Mouse (Mus musculus): ENCODE results near the gene Rbm39.
"Not testable (repeated sequence)": the region's sequence is repeated elsewhere in the genome, so short reads cannot be mapped to it uniquely, and the experiment has no call there.

Gene Rbm39

DNA sequence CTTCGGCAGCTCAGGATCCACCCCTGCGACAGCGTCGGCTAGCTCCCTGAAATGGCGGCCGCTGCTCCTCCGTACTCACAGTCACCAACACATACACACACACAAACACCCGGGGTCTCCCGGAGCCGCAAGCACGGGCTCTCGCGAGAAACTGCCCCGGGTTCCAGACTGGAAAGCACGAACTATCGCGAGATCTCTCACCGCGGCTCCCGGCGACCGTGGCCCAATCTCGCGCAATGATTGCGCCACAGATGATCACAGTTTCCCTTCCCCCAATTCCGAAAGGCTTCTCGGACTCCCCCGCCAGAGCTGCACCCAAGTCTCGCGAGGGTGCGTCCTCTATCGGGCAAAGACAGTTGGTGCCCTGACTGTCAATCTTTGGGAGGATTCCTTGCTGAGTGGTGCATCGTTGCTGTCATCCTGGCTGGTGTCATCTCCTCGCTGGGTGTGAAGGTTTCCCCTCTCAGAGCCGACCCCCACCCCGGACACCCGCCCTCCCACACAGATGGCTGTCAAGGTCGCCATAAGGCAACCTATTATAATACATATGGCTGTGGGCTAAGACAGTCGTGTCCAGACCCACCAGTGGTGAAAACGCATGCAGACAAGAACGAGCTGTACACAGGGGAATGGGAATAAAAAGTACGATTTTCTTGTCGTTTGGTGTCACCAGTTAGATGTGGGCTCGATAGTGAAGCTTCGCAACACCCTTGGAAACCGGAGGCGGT lies at the start of gene Rbm39:
Rbm39 (minus strand) TSS at position 145 of the 728 bp plus-strand sequence.
- DNase-seq, result peak; percentile 100

DNA sequence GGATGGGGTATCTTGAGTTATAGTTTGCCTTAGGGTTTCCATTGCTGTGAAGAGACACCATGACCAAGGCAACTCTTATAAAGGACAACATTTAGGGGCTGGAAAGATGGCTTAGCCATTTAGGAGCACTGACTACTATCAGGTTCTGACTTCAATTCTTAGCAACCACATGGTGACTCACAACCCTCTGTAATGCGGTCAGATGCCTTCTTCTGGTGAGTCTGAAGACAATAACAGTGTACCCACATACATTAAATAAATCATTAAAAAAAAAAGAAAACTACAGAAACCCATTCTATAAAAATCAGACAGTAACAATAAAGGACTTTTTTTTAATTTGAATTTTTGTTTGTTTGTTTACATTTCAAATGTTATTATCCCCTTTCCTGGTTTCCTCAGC lies 49.1 kb upstream of the Rbm39 start:
- no peak for DNase-seq

DNA sequence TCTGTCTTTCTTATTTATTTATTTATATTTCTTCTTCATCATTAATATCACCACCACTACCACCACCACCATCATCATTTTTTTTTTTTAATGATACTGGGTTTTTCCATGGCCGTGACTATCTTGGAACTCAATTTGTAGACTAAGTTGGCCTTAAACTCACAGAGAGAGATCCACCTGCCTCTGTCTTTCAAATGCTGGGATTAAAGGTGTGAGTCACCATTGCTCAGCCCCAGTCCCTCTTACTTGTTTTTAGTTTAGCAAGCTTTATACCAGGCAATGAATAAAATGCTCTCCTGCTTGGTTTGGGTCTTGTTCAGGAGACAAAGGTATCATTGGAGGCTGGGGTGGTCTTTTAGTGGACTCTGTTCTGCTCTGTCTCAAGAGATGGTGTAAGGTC lies 47.7 kb upstream of the Rbm39 start:
- DNase-seq, result no peak

DNA sequence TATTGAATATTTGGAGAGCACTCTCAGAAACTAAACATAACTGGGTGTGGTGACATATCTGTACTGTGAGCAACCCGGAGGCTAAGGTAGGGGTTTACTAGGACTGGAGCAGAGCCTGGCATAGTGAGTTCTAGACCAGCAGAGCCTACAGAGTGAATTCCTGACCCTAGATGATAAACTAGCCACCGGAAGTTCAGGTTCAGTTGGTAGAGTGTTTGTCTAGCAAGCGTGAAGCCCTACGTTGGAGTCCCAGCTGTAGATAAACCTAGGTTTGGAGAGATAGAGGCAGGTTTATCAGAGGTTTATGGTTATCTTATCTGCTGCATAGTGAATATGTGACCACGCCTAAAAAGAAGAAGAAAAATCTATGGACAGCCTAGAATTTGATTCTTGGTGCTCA lies 44.0 kb upstream of the Rbm39 start:
- no peak for DNase-seq

DNA sequence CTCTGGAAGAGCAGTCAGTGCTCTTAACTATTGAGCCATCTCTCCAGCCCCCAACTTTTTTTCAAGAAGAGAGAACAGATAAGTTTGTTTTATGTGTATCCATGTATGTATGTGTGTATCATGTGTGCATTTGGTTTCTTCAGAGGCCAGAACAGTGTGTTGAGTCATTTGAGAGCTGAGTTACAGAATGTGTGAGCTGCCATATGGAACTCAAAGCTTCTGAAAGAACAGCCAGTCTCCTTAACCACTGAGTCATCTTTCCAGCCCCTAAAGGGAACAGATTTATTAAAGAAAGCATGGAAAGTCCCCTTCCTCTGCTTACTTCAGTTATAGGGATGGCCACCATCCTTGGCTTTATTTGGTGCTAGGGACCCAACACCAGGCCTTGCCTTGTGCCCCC lies 42.1 kb upstream of the Rbm39 start:
- DNase-seq, result no peak

DNA sequence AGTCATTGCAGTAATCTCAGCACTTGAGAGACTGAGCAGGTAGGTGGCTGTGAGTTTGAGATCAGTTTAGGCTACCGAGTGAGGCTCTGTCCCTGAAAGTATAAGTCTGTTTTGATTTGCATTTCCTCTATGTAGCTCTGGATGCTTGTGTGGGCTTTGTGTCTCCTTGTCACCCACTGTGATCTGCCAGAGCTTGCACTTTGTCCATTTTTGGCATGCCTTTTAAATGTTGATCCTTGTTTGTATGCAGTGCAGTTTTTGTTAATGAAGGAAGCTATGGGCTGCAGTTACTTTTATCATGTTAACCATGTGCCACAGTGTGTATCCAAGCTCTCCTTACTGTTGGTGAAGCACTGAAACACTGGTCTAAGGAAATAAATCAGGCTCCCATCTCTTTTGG lies 37.7 kb upstream of the Rbm39 start:
- DNase-seq, result no peak

DNA sequence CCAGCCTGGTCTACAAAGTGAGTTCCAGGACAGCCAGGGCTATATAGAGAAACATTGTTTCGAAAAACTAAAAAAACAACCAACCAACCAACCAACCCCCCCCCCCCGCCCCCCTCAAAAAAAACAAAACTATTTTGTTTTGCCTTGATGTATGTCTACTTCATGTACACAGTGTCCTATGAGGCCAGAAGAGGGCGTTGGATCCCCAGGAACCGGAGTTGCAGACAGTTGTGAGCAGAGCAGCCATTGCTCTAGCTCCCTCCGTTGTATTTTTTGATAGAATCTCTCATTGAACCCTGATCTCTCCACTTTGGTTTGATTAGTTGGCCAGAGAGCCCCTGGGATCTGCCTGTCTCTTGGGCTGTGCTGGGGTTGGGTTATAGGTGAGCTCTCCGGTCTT lies 23.9 kb upstream of the Rbm39 start:
- peak; percentile 27 to 29 for DNase-seq

DNA sequence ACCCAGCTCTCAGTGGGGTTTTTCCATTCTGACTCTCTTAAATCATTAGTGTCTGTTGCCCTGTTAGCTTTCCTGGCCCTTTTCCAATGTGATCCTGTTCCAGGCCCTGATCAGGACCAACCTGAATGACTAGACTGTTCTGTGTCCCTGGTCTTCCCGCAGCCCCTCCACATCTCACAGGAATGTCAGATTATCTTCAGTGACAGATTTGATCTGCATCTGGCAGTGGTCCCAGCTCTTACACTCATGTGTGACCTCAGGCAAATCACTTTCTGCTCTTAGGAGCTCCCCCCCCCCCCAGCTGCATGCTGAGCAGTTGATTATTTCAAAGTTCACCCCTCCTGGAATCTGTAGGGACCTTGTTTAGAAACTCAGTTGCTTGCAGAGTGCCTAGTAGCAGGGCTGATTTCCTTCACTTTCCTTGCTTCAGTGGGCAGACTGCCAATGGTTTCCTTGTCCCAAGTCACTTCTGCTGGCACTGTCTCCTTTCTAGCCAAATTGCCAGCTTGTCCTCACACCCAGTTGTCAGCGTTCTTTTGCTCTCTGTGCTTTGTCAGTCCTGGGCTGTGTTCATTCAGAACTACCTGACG lies 22.9 kb upstream of the Rbm39 start:
- no peak for DNase-seq

DNA sequence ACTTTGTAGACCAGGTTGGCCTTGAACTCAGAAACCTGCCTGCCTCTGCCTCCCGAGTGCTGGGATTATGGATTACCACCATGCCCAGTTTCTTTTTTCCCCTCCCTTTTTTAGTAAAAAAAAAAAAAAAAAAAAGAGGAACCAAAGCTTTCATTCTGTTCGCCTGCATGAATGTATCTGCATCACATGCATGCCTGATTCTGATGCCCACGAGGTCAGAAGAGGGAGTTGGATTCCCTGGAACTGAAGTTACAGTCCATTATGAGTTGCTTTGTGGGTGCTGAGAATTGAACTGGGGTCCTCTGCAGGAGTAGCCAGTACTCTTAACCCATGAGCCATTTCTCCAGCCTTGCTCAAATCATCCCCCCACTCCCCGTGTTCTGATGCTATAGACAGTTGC lies 21.4 kb upstream of the Rbm39 start:
- peak; percentile 54 to 60 for DNase-seq

DNA sequence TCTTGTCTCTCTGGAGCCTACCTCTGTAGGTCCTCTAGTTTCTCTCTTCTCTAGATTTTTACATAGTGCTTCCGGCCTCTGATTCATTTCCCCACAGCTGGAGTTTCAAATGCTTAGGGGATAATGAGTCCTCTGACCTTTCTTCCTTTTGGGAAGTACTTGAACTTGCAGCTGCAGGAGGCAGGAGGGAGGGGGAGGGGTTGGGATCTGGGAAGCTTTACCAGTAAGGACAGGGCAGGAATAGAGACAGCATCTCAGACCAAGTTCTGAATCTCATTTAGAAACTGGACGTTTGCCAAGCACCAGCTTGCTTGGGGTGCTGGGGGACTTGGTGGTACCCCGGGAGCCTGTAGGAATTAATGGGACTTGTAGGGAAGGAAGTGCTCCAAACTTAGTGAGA lies 19.9 kb upstream of the Rbm39 start:
- no peak for DNase-seq

DNA sequence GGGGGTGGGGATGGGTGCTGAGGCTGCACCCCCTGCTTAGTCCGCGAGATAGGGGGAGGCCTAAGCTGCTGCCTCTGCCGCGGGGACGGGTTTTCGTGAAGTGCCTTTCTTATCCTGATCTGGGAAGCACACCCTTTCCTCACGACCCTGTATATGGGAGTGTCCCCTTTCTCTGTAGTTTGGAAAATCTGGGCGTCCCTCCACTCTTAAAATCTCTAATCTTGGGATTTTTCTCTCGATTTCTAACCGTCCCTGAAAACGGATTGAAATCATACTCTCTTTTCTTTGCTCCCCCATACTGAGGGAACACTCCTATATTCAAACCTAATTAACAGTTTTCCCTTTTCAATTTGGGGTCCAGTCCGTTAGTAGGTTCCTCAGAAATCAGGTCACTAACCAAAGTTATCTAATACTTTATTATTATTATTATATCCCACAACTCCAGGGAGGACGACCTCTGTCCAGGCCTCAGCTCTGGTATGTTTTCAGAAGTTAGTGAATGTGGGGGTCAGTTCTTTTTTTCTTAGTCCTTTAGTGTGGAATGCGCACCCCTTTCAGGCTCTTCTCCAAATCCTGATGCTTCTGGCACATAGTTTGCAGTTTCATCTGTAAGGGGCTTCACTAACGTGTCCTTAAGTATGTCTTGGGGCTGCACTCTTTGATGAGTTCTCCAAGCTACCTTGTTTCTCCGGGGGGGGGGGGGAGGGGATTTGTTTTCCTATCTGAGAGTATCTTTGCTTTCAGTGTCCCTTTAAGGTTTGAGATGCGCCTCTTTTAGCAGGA lies 17.3 kb upstream of the Rbm39 start:
- DNase-seq, result no peak

DNA sequence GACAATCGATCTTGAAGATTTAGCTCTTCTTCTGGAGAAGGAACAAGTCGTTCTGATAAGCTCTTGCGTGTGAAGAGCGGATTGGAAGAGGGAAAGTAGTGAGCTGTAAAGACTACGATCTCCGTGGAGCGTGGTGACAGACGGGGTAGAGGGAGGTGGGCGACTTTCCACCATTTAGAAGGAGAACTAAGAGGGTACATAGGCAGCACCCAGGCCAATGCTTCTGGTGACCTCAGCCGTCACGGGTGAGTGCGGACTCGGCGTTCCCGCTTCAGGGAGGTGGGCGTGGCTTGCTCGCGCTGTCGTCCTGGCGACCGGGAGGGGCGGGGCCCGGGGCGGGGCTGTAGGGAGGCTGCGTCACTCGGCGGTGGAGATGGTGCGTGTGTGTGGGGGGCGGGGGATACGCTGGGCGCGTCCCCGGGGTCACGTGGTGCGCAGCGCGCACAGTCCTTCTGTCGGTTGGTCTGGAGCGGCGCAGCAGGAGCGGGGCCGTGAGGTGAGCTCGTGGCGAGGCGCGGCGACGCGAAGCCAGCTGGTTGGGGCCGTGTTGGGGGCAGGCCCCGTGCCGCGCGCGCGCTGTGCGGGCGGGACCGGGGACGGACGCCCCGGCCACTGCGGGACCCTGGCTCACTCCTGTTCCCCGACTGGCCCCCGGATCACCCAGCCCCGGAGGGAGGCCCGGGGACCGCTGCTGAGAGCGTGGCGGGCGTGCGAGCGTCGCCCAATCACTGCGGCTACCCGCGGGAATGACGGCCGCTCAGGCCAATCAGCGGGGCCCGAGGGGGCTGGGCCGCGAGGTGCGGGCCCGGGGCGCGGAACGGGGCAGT lies 16.5 kb upstream of the Rbm39 start, which contains the start of gene Phf20:
Phf20 (plus strand) TSS at position 165 of the 827 bp plus-strand sequence.
- DNase-seq, result peak; percentile 100

DNA sequence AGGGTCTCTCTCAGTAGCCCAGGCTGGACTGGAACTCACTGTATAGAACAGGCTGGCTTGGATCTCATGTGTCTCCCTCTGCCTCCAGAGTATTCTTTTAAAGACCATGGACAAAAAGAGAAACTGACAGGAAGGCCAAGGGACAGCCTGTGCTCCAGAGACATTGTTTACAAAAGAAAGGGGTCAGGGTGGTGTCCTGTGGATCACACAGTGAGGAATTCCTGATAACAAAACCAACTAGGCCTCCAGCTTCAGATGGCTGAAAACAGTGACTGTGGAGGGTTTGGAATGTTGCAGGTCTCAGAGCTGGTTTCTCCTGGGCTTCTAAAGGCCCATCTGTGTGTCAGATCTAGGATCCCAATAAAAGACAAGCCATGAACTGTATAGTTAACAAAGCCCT lies 14.5 kb upstream of the Rbm39 start:
- no peak for DNase-seq

DNA sequence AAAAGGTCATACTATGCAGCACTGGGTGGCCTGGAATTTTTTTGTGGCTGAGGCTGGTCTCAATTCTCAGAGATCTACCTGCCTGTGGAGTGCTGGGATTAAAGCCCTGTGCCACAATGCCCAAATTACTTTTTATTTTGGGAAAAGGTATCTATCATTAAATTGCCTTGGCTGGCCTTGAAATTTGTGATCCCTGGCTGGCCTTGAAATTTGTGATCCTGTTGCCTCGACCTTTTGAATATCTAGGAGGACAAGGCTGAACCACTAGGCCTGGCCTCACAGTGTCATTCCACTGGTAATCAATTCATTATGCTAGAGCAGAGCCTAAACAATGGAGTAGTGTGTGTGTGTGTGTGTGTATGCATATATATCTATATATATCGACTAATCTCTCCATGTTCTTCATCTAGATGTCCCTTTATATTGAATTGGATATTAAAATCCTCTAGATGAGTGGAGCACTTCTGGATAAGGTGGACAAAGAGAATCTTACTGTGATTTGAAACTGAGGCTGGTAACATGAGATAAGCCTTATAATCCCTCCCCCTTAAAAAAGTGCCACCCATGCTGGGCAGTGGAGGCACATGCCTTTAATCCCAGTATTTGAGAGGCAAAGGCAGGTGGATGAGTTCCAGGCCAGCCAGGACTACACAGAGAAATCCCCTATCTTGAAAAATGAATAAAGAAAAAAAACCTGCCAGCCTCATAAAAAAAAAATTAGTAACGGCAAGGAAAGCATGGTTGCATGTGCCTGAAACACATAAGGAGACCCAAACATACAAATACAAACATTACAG lies 13.2 kb upstream of the Rbm39 start:
- no peak for DNase-seq

DNA sequence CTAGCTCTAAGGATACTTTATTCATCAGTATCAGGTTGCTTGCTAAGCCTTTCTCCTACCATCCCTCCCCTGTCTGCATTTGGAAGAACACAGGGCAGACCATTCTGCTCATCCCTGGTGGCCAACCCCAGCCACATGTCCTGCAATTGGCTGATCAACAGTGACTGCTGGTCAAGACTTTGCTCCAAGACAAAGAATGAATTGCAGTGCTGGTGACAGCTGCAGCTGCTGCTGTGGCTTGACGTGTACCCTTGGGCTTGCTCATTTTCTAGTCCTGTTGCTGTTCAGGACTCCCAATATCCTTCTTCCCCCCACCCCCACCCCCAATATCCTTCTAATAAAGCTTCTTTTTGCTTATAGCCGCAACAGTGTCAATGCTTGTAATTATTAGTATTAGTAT lies 12.0 kb upstream of the Rbm39 start:
- no peak for DNase-seq

DNA sequence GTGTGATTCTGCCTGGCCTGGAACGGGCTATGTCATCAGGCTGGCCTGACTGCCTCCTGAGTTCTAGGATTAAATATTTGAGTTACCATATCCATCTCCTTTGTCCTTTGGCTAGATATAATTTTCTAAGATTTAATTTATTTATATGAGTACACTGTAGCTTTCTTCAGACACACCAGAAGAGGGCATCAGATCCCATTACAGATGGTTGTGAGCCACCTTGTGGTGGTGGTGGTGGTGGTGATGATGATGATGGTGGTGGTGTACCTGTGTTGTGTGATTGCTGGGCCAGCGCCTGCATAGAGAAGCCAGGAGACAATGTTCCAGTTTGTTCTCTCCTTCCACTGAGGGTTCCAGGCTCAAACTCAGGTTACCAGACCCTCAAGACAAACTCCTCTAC lies 11.5 kb upstream of the Rbm39 start:
- no peak for DNase-seq

DNA sequence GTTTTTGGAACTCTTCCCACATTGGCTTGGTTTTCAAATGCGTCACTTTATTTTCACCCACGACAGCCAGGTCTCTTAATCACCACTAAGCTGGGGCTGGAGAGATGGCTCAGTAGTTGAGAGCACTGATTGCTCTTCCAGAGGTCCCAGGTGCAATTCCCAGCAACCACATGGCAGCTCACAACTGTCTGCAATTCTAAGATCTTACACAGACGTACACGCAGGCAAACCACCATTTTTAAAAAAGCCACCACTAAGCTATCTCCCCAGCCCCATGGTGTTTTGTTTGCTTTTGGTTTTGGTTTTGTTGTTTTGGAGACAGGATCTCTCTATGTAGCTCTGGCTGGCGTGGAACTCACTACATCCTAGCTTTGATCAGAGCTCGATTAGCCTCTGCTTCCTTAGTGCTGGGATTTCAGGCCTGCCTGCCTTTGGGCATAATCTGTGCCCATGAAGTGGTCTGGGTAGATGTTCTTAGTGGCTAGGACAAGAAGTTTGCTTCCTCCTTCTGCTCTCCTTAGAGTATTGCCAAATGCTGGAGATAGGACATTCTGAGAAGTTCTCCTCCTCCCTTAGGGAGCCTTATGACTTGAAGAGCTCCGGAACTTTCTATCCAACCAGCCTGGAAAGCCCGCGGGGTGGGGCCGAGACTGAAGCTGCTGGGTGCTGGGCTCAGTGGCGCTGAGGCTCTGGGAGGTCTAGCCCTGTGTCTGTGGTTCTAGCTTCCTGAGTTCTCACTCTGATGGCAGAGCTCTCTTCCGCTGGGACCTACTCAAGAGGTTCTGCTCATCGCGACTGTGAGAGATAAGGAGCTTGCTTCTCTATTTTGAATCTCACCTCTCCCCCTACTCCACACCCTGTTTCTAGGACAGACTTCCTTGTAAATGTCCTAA lies 10.2 kb upstream of the Rbm39 start:
- peak; percentile 72 to 73 for DNase-seq

DNA sequence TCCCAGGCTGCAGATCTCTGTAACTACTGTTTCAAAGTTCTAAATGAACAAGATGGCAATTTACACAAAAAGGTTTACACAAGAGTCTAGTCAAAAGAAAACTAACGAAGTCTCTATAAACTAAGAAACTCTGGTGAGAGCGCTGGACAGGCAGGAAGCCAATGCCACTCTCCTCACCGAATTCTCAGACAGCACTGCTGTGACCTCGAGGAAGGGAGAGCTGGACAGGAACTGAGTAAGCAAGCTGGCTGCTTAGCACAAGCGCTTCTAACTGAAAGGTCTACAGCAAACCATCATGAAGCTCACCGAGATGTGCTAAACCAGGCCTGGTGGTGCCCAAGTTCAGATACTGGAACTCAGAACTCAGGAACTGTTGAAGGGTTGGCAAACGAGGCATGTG lies 9.2 kb upstream of the Rbm39 start:
- not testable (repeated sequence) for DNase-seq

DNA sequence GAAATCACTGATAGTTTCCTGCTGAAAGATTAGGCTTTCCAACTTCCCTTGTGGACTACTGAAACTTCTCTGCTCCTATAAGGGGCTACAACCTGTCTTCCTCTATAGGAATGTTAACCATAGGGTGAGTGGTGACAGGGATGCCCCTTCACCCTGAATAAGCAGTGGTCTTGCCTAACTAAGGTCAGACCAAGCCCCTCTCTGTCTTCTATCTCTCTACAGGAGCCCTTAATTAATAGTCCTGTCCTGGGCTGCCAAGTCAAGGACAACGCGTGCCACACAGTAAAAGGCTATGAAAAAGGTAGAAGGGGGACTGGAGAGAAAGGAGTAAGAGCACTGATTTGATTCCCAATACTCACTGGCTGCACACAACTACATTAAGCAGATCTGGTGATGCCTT lies 1.6 kb upstream of the Rbm39 start:
- no peak for DNase-seq

DNA sequence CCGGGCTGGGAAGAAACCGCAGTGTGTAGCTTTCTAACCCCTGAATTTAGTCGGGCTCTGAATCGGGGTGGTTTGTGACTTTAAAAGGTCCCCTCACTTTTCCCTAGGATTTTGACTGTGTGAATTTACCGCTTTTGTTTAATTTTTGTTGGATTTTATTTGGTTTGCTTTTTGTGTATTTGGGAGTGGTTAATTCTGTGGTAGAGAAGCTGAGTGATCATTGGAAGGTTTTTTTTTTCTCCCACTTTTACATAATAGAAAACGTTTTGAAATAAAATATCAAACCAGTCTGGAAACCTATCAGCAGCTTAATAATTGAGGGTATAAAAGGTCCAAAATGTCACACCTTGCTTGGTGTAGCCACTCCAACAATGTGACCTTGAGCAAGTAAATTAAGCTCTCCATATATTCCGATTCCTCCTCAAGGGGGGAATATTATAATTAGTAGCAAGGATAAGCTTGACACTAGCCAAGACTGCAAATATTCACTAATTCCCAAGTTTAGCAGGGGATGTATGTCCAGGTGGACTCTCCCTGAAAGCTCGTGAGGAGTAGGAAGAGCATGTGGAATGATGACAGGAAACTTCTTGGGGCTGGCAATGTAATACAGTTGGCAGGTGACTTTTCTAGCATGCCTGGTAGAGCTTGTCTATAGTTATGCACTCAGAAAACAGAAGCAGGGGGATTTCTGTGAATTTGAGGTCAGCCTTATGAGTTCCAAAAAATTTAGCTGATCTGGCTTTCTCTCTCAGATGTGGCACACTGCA lies 969 bp upstream of the Rbm39 start:
- DNase-seq, result no peak

DNA sequence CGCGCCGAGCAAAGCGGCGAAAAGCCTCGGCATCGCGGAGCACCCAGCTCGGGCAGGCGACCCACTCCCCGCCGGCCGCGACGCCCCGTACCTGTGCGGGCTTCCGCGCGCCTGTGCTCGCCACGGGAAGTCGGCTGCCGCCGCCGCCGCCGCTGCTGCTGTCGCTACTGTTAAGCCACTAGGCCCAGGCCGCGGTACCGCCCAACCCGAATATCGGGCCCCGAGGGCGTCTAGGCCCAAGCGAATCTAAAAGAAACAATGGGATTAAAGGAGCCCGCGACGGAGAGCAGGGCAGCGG lies 293 bp downstream of the Rbm39 start:
- DNase-seq, result no peak
